Mouse (Mus musculus): ENCODE results near the gene Maff.

DNA sequence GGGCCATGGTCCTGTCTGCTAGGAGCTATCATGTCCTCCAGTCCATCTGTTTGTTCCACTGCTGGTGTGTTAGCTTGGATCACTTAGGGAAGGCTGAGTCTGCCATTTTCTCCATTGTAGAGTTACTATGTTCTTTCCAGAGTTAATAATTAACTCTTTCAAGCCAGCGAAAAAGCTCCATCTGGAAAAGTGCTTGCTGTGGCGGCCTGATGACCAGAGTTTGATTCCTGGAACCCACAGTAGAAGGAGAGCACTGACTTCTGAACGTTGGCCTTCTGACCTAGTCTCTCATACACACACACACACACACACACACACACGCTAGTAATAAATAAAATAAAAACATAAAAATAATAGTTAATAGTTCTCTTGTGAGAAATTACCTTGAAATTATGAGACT lies 1.8 kb upstream of the Maff start:
- TF ChIP-seq E2F4 (IDR thresholded peaks at IDR 0.05; ENCODE audit: insufficient read depth) (no peak), CEBPB (IDR thresholded peaks at IDR 0.05; ENCODE audit: insufficient read depth, poor library complexity, severe bottlenecking) (no peak)
